Mouse (Mus musculus): ENCODE results near the gene Mboat2.
A peak's percentile ranks its signal among the peaks of the same experiment; 100 is the strongest.

Gene Mboat2

GRCm38 (mm10) chr12:24902736-24903135 is 72.1 kb downstream of the Mboat2 start:
- DNase-seq = no peak

- DNase-seq = no peak
Measured at GRCm38 (mm10) chr12:24907894-24908293, 77.2 kb downstream of the Mboat2 start.

GRCm38 (mm10) chr12:24909679-24910078 is 79.0 kb downstream of the Mboat2 start:
- DNase-seq = peak; percentile 9 to 29

- no peak for DNase-seq
Measured at GRCm38 (mm10) chr12:24912174-24912573, 81.5 kb downstream of the Mboat2 start.

- no peak for DNase-seq
Measured at GRCm38 (mm10) chr12:24912876-24913275, 82.2 kb downstream of the Mboat2 start.

GRCm38 (mm10) chr12:24918575-24919262 is 88.0 kb downstream of the Mboat2 start:
- DNase-seq = no peak

GRCm38 (mm10) chr12:24920861-24921260 is 90.2 kb downstream of the Mboat2 start:
- no peak for DNase-seq

- no peak for DNase-seq
Measured at GRCm38 (mm10) chr12:24924003-24924402, 93.3 kb downstream of the Mboat2 start.

GRCm38 (mm10) chr12:24925276-24925675 is 94.6 kb downstream of the Mboat2 start:
- no peak for DNase-seq

- DNase-seq = no peak
Measured at GRCm38 (mm10) chr12:24925684-24926083, 95.0 kb downstream of the Mboat2 start.

- no peak for DNase-seq
Measured at GRCm38 (mm10) chr12:24928051-24928748, 97.5 kb downstream of the Mboat2 start.

GRCm38 (mm10) chr12:24929043-24929442 is 98.4 kb downstream of the Mboat2 start:
- DNase-seq = no peak

- DNase-seq = no peak
Measured at GRCm38 (mm10) chr12:24930760-24931159, 100.1 kb downstream of the Mboat2 start.

- DNase-seq = no peak
Measured at GRCm38 (mm10) chr12:24932120-24932519, 101.4 kb downstream of the Mboat2 start.

- no peak for DNase-seq
Measured at GRCm38 (mm10) chr12:24933206-24933775, 102.6 kb downstream of the Mboat2 start.

- no peak for DNase-seq
Measured at GRCm38 (mm10) chr12:24933996-24934395, 103.3 kb downstream of the Mboat2 start.

- no peak for DNase-seq
Measured at GRCm38 (mm10) chr12:24936281-24936680, 105.6 kb downstream of the Mboat2 start.

- DNase-seq = no peak
Measured at GRCm38 (mm10) chr12:24939372-24939771, 108.7 kb downstream of the Mboat2 start.

GRCm38 (mm10) chr12:24942619-24943287 is 112.1 kb downstream of the Mboat2 start:
- DNase-seq = no peak

GRCm38 (mm10) chr12:24943427-24943826 is 112.7 kb downstream of the Mboat2 start:
- DNase-seq = no peak

GRCm38 (mm10) chr12:24944597-24944996 is 113.9 kb downstream of the Mboat2 start:
- no peak for DNase-seq

- no peak for DNase-seq
Measured at GRCm38 (mm10) chr12:24947065-24947464, 116.4 kb downstream of the Mboat2 start.

GRCm38 (mm10) chr12:24948344-24948743 is 117.7 kb downstream of the Mboat2 start:
- peak in 1 of 2 experiments; percentile 25 for DNase-seq
